Mouse (Mus musculus) forelimb bud, embryonic 11.5 days (tissue): ENCODE data around the gene Fbxo2.

Source experiments
- DNase-seq: peaks from one replicate; pipeline ENCODE4 v3.0.0-alpha.2; 2012; ENCODE audit warnings: low read depth, low spot score

The Fbxo2 gene

GRCm38 (mm10) chr4:148143721-148144120 lies 16.7 kb upstream of the Fbxo2 start:
- no peak for DNase-seq

GRCm38 (mm10) chr4:148147714-148148113 lies 12.7 kb upstream of the Fbxo2 start:
- DNase-seq = no peak

- DNase-seq = no peak
Measured at GRCm38 (mm10) chr4:148149540-148149939, 10.9 kb upstream of the Fbxo2 start.

GRCm38 (mm10) chr4:148150242-148150641 lies 10.2 kb upstream of the Fbxo2 start:
- no peak for DNase-seq

GRCm38 (mm10) chr4:148150953-148151266 lies 9.5 kb upstream of the Fbxo2 start:
- no peak for DNase-seq

GRCm38 (mm10) chr4:148151267-148152168 lies 8.9 kb upstream of the Fbxo2 start, which contains the start of gene Fbxo6:
Gene Fbxo6 (minus strand): TSS chr4:148152140.
- DNase-seq = peak; percentile 80

- no peak for DNase-seq
Measured at GRCm38 (mm10) chr4:148152547-148152946, 7.9 kb upstream of the Fbxo2 start.

- DNase-seq = no peak
Measured at GRCm38 (mm10) chr4:148154006-148154405, 6.4 kb upstream of the Fbxo2 start.

GRCm38 (mm10) chr4:148154982-148155381 lies 5.4 kb upstream of the Fbxo2 start:
- no peak for DNase-seq

GRCm38 (mm10) chr4:148158436-148159348 lies 1.7 kb upstream of the Fbxo2 start:
- DNase-seq = no peak

- DNase-seq = peak; percentile 74
Measured at GRCm38 (mm10) chr4:148159544-148160435, 631 bp upstream of the Fbxo2 start.

- DNase-seq = peak; percentile 70
Measured at GRCm38 (mm10) chr4:148164002-148164439, 3.6 kb downstream of the Fbxo2 start.

GRCm38 (mm10) chr4:148164461-148164860 lies 4.0 kb downstream of the Fbxo2 start:
- DNase-seq = no peak

- no peak for DNase-seq
Measured at GRCm38 (mm10) chr4:148165551-148165950, 5.1 kb downstream of the Fbxo2 start.

- DNase-seq = no peak
Measured at GRCm38 (mm10) chr4:148166431-148166830, 6.0 kb downstream of the Fbxo2 start.

GRCm38 (mm10) chr4:148166986-148167385 lies 6.6 kb downstream of the Fbxo2 start:
- no peak for DNase-seq

- DNase-seq = peak; percentile 77
Measured at GRCm38 (mm10) chr4:148168287-148168686, 7.9 kb downstream of the Fbxo2 start.

- DNase-seq = no peak
Measured at GRCm38 (mm10) chr4:148169586-148169985, 9.2 kb downstream of the Fbxo2 start.

- DNase-seq = peak; percentile 65
Measured at GRCm38 (mm10) chr4:148170842-148171241, 10.4 kb downstream of the Fbxo2 start.

GRCm38 (mm10) chr4:148171261-148171660 lies 10.8 kb downstream of the Fbxo2 start:
- DNase-seq = no peak

GRCm38 (mm10) chr4:148173811-148174494 lies 13.5 kb downstream of the Fbxo2 start:
- no peak for DNase-seq
